Mouse (Mus musculus) hindbrain, embryonic 11.5 days (tissue): ENCODE data around the gene Aph1a. TPM values are rescaled to one million over a fixed set of nuclear protein-coding genes. Genes with fewer than 3 reads are reported as not detected.
"Not testable (repeated sequence)": the region's sequence is repeated elsewhere in the genome, so short reads cannot be mapped to it uniquely, and the experiment has no call there.

ENCODE experiments used
- ATAC-seq: fragments of 200-750 bp; cut with Nextera tagmentation; 2 replicates; pipeline ENCODE4 v1.8.0; 2017; ENCODE audit warnings: mild to moderate bottlenecking, moderate TSS enrichment, moderate library complexity; ENCODE audit not compliant: low FRiP score
- DNase-seq: peaks from one replicate; pipeline ENCODE4 v3.0.0-alpha.2; 2015; ENCODE audit warnings: low spot score
- H3K27ac ChIP-seq: fragments of 300-500 bp; sonication (generic); 2 replicates; pipeline ENCODE4 v1.5.1; 2014; ENCODE audit warnings: mild to moderate bottlenecking, low read depth, low read length
- H3K27me3 ChIP-seq: fragments of 300-500 bp; sonication (generic); 2 replicates; pipeline ENCODE4 v1.6.1; 2014; ENCODE audit warnings: mild to moderate bottlenecking, low read length, moderate library complexity, mixed read lengths; ENCODE audit not compliant: control insufficient read depth, insufficient read depth
- H3K36me3 ChIP-seq: fragments of 300-500 bp; sonication (generic); 2 replicates; pipeline ENCODE4 v1.6.1; 2014; ENCODE audit warnings: mild to moderate bottlenecking, low read length, moderate library complexity, mixed read lengths; ENCODE audit not compliant: control insufficient read depth, insufficient read depth
- H3K4me1 ChIP-seq: fragments of 300-500 bp; sonication (generic); replicated peaks from 2 replicates; pipeline ENCODE4 v1.6.1; 2014; ENCODE audit warnings: low read length, mixed read lengths; ENCODE audit not compliant: control insufficient read depth, insufficient read depth
- H3K4me2 ChIP-seq: fragments of 300-500 bp; sonication (generic); replicated peaks from 2 replicates; pipeline ENCODE4 v1.6.1; 2014; ENCODE audit warnings: mild to moderate bottlenecking, low read depth, low read length
- H3K4me3 ChIP-seq: fragments of 300-500 bp; sonication (generic); 2 replicates; pipeline ENCODE4 v1.5.1; 2014; ENCODE audit warnings: low read depth, low read length
- H3K9ac ChIP-seq: fragments of 300-500 bp; sonication (generic); 2 replicates; pipeline ENCODE4 v1.6.1; 2014; ENCODE audit warnings: low read depth, low read length
- H3K9me3 ChIP-seq: fragments of 300-500 bp; sonication (generic); 2 replicates; pipeline ENCODE4 v1.6.1; 2016; ENCODE audit warnings: low read length; ENCODE audit not compliant: control insufficient read depth
- WGBS: fragments of 180-500 bp; shearing (Covaris S2); extraction: QIAGEN DNeasy Blood & Tissue Kit; methylation state at CpG from one replicate; pipeline ENCODE4 v1.1.7; 2014; 5-methylcytosine and 5-hydroxymethylcytosine counted together
- polyA plus RNA-seq: library from polyadenylated mRNA; unstranded; fragments of >200 nt; fragmentation: Nextera tagmentation; extraction: Ambion mirVana; gene quantifications from 2 replicates; pipeline ENCODE4 v1.2.1, GENCODE M21; 2014

Gene Aph1a
- polyA plus RNA-seq, 1 experiment from 2014 or later, result 28.5 TPM

- not testable (repeated sequence) for H3K4me1 ChIP-seq, H3K27ac ChIP-seq, H3K4me3 ChIP-seq, H3K36me3 ChIP-seq, ATAC-seq, DNase-seq, H3K4me2 ChIP-seq, H3K9me3 ChIP-seq, H3K27me3 ChIP-seq, H3K9ac ChIP-seq
- 51% methylated on average over 2 of the region's 2 CpGs for WGBS
Measured at GRCm38 (mm10) chr3:95920532-95920931, 26.8 kb downstream of the Aph1a start.

DNA sequence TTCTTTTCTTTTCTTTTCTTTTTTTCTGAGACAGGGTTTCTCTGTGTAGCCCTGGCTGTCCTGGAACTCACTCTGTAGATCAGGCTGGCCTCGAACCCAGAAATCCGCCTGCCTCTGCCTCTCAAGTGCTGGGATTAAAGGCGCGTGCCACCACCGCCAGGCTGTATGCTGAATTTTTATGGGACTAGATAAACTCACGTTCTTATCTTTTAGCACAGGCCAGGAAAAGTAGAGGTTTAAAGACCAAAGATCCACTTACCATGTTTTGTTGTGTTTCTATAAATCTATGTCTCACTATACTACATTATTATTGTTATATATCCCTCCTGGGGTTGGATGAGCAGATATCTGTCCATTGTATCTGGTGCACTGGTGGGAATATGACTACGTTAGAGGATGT lies 29.7 kb downstream of the Aph1a start:
- H3K4me3 ChIP-seq, H3K4me1 ChIP-seq: not testable (repeated sequence)

DNA sequence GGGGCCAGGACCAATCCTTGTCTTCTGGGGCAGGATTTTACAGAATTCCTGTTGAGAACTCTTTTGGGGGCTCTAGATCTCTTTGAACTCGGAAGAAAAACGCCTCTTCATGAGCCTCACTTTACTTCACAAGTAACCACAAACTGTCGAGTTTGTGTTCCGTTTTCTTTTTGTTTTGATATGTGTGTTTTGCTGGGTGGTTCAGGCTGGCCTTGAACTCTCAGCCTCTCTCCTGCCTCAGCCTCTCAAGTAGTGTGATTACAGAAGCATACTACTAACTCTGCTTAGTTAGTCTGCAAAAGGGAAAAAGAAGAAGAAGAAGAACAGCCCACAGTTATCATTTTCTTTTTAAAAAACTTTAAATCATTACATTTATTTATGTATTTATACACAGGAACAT lies 30.4 kb downstream of the Aph1a start:
- no peak overlapping the region for H3K4me2 ChIP-seq
- H3K27ac ChIP-seq, result no peak overlapping the region
- no peaks in the 10 kb centered on the region for H3K36me3 ChIP-seq
- ATAC-seq (no peak), DNase-seq (no peak)
- H3K4me1 ChIP-seq, result no peaks in the 10 kb centered on the region
- WGBS, result 72% methylated on average over 4 of the region's 4 CpGs
- H3K27me3 ChIP-seq, result no peaks in the 10 kb centered on the region
- no peak overlapping the region for H3K4me3 ChIP-seq
- H3K9me3 ChIP-seq, result no peaks in the 10 kb centered on the region
- no peak overlapping the region for H3K9ac ChIP-seq

More for the DNA sequence above, 29.7 kb downstream of the Aph1a start:
- H3K9ac ChIP-seq, H3K36me3 ChIP-seq, H3K27me3 ChIP-seq, H3K4me2 ChIP-seq, ATAC-seq, H3K9me3 ChIP-seq, DNase-seq, H3K27ac ChIP-seq: not testable (repeated sequence)
- 93% methylated on average over 7 of the region's 7 CpGs for WGBS

- Histone ChIP-seq H3K4me2 (no peak overlapping the region), H3K4me1 (no peaks in the 10 kb centered on the region), H3K27ac (no peak overlapping the region), H3K4me3 (no peak overlapping the region), H3K9me3 (no peaks in the 10 kb centered on the region), H3K36me3 (no peaks in the 10 kb centered on the region), H3K27me3 (no peaks in the 10 kb centered on the region), H3K9ac (no peak overlapping the region)
- WGBS, result 86% methylated on average over 5 of the region's 5 CpGs
- DNase-seq (no peak), ATAC-seq (no peak)
Measured at GRCm38 (mm10) chr3:95925087-95925486, 31.3 kb downstream of the Aph1a start.

GRCm38 (mm10) chr3:95928261-95928657 lies 34.5 kb downstream of the Aph1a start:
- H3K36me3 ChIP-seq, result no peaks in the 10 kb centered on the region
- peak overlapping the region; percentile 51 for H3K4me2 ChIP-seq
- no peaks in the 10 kb centered on the region for H3K9me3 ChIP-seq
- 75% methylated on average over 6 of the region's 6 CpGs for WGBS
- DNase-seq (no peak), ATAC-seq (no peak)
- peak overlapping the region; percentile 89 for H3K4me3 ChIP-seq
- peak overlapping the region; percentile 73 for H3K9ac ChIP-seq
- H3K4me1 ChIP-seq, result no peaks in the 10 kb centered on the region
- H3K27me3 ChIP-seq, result no peaks in the 10 kb centered on the region
- H3K27ac ChIP-seq, result peak overlapping the region; percentile 85

DNA sequence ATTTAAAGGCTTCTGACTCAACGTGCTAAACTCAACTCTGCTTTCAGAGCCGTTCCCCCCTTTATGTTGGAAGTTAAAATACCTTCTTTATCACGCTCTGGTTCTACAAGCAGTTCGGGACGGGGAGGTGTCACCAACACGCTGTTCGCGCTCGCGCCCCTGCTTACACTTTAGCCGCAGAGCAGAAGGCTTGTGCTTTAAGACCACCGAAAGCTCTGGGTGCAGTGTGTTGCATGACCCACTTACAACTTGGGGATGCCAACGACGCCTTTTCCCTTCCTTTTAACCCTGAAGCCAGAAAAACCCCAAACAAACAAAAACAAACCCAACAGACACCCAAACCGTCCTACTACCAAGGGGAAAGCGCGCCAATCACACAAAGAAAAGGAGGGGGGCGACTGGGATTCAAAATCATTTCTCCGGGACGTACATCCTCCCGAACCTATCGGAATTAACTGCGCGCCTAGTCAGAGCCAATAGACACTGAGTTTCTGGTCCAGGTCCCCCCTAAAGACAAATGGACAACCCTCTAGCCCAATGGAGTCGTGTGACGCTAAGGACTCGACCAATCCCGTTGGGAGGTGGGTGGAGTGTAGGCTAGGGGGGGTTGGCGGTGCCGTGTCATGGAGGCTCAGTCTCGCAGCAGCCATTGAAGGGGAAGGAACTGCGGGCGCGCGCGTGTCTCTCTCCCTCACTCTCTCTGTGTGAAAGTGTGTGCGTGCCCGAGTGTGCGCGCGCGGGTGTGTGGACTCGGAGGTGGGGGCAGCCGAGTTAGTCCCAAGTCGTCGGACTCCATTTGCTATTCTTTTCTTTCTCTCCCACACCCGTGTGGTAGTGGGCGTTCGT lies 35.1 kb downstream of the Aph1a start, which contains the start of gene Anp32e:
Anp32e (plus strand) TSS at position 589 of the 846 bp plus-strand sequence.
- Histone ChIP-seq H3K4me1 (no peaks in the 10 kb centered on the region), H3K9me3 (no peaks in the 10 kb centered on the region)
- under 1% methylated on average over 49 of the region's 49 CpGs for WGBS

DNA sequence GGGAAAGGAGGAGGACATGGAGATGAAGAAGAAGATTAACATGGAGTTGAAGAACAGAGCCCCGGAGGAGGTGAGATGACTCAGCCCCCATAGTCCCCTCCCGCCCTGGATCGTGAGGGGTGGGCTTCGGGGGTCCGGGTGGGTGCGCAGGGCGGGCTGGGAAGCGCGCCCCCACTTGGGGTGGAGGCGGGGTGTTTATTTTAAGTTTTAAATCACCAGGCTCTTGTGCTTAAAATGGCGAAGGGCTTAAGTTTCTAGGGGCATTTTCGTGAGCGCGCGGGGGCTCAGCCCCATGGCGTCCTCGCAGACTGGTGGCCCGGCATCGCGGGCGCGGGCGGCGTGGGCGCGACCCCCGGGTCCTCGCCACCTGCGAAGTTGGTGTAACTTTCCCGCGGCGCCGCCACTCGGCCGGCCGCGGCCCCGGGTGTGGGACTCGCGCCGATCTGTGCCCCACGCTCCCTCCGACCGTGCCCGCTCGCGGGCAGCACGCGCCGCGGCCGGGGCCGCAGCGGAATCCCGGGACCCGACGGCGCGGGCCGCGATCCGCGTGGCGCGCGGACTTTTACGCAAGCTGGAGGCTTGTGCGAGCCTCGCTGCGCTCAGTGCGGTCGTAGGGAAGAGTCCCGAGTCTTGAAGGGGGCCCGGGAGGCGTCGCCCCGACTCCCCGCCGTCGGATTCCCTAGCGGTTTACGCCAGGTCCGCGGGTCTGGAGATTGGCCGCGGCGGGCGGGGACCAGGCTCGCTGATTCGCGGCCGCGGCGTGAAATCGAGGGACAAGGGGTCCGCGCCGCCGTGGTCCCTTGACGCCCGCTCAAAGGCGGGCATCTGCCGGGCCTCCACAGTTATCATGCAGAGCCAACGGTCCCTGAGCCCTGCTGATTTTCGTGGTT lies 36.1 kb downstream of the Aph1a start:
- Histone ChIP-seq H3K9ac (peak overlapping the region; percentile 98), H3K9me3 (no peaks in the 10 kb centered on the region), H3K4me1 (no peaks in the 10 kb centered on the region), H3K4me3 (peak overlapping the region; percentile 89), H3K27ac (peak overlapping the region; percentile 85), H3K4me2 (peak overlapping the region; percentile 60), H3K27me3 (no peaks in the 10 kb centered on the region), H3K36me3 (peaks cover 4% of the 10 kb centered on the region)
- WGBS, result under 1% methylated on average over 85 of the region's 105 CpGs
- ATAC-seq (peak; percentile 48), DNase-seq (peak; percentile 79)

More for the DNA sequence above, 35.1 kb downstream of the Aph1a start, which contains the start of gene Anp32e:
- H3K27ac ChIP-seq, result peak within 1 kb of the TSS; percentile 85
- peaks cover under 1% of the 10 kb centered on the region for H3K36me3 ChIP-seq
- peak; percentile 100 for ATAC-seq
- H3K27me3 ChIP-seq, result no peaks in the 10 kb centered on the region
- DNase-seq, result peak; percentile 97
- H3K4me3 ChIP-seq, result peak within 1 kb of the TSS; percentile 89
- H3K9ac ChIP-seq, result peak within 1 kb of the TSS; percentile 98
- H3K4me2 ChIP-seq, result peak within 1 kb of the TSS; percentile 60

GRCm38 (mm10) chr3:95930471-95930789 lies 36.7 kb downstream of the Aph1a start:
- 8% methylated on average over 5 of the region's 5 CpGs for WGBS
- H3K4me2 ChIP-seq, result peak overlapping the region; percentile 60
- H3K36me3 ChIP-seq, result peaks cover 6% of the 10 kb centered on the region
- no peak for DNase-seq
- H3K4me1 ChIP-seq, result no peaks in the 10 kb centered on the region
- peak overlapping the region; percentile 98 for H3K9ac ChIP-seq
- no peak for ATAC-seq
- no peaks in the 10 kb centered on the region for H3K27me3 ChIP-seq
- peak overlapping the region; percentile 89 for H3K4me3 ChIP-seq
- no peaks in the 10 kb centered on the region for H3K9me3 ChIP-seq
- no peak overlapping the region for H3K27ac ChIP-seq
